Mouse (Mus musculus): ENCODE results near the gene Cuedc1. TPM values are rescaled to one million over a fixed set of nuclear protein-coding genes. Genes with fewer than 3 reads are reported as not detected.

The Cuedc1 gene
- polyA plus RNA-seq, 1 experiment from 2014 or later: 27.1 TPM

GRCm38 (mm10) chr11:88113543-88114271 is 15.8 kb downstream of the Cuedc1 start:
- Histone ChIP-seq H3K4me3 (no peak overlapping the region), H3K27ac (peak overlapping the region; percentile 57), H3K4me1 (replicated peaks) (peaks cover 96% of the 10 kb centered on the region), H3K27me3 (ENCODE audit: insufficient read depth, poor library complexity, severe bottlenecking) (no peaks in the 10 kb centered on the region), H3K36me3 (no peaks in the 10 kb centered on the region), H3K9me3 (no peaks in the 10 kb centered on the region)
- peak; percentile 36 for DNase-seq (ENCODE audit: low spot score)
- 57% methylated on average over 6 of the region's 6 CpGs for WGBS

GRCm38 (mm10) chr11:88114871-88115301 is 17.0 kb downstream of the Cuedc1 start:
- H3K4me1 ChIP-seq (replicated peaks): peaks cover 96% of the 10 kb centered on the region
- H3K36me3 ChIP-seq: no peaks in the 10 kb centered on the region
- 53% methylated on average over 8 of the region's 8 CpGs for WGBS
- H3K27ac ChIP-seq: peak overlapping the region; percentile 57
- H3K27me3 ChIP-seq (ENCODE audit: insufficient read depth, poor library complexity, severe bottlenecking): no peaks in the 10 kb centered on the region
- DNase-seq (ENCODE audit: low spot score): peak; percentile 38
- no peaks in the 10 kb centered on the region for H3K9me3 ChIP-seq
- no peak overlapping the region for H3K4me3 ChIP-seq

GRCm38 (mm10) chr11:88116568-88116967 is 18.7 kb downstream of the Cuedc1 start:
- peak overlapping the region; percentile 96; the same call in 1 of the 2 replicates for H3K27ac ChIP-seq
- no peak for DNase-seq (ENCODE audit: low spot score)
- 92% methylated on average over 6 of the region's 6 CpGs for WGBS

GRCm38 (mm10) chr11:88117356-88118090 is 19.7 kb downstream of the Cuedc1 start:
- peaks cover 7% of the 10 kb centered on the region for H3K36me3 ChIP-seq
- no peak for DNase-seq (ENCODE audit: low spot score)
- no peaks in the 10 kb centered on the region for H3K27me3 ChIP-seq (ENCODE audit: insufficient read depth, poor library complexity, severe bottlenecking)
- H3K4me1 ChIP-seq (replicated peaks): peaks cover 97% of the 10 kb centered on the region
- H3K9me3 ChIP-seq: no peaks in the 10 kb centered on the region
- peak overlapping the region; percentile 96 for H3K27ac ChIP-seq
- no peak overlapping the region for H3K4me3 ChIP-seq
- WGBS: 69% methylated on average over 10 of the region's 10 CpGs

More at GRCm38 (mm10) chr11:88116568-88116967, 18.7 kb downstream of the Cuedc1 start:
- Histone ChIP-seq H3K9me3 (no peaks in the 10 kb centered on the region), H3K27me3 (ENCODE audit: insufficient read depth, poor library complexity, severe bottlenecking) (no peaks in the 10 kb centered on the region), H3K4me3 (no peak overlapping the region), H3K4me1 (replicated peaks) (peaks cover 97% of the 10 kb centered on the region), H3K36me3 (peaks cover 6% of the 10 kb centered on the region)

- H3K36me3 ChIP-seq: peaks cover 7% of the 10 kb centered on the region
- DNase-seq (ENCODE audit: low spot score): no peak
- H3K9me3 ChIP-seq: no peaks in the 10 kb centered on the region
- H3K4me1 ChIP-seq (replicated peaks): peaks cover 97% of the 10 kb centered on the region
- no peaks in the 10 kb centered on the region for H3K27me3 ChIP-seq (ENCODE audit: insufficient read depth, poor library complexity, severe bottlenecking)
- peak overlapping the region; percentile 96 for H3K27ac ChIP-seq
- WGBS: 46% methylated on average over 6 of the region's 6 CpGs
- H3K4me3 ChIP-seq: no peak overlapping the region
These were observed 20.2 kb downstream of the Cuedc1 start for GRCm38 (mm10) chr11:88118091-88118440.

GRCm38 (mm10) chr11:88118817-88119642 is 21.2 kb downstream of the Cuedc1 start:
- no peaks in the 10 kb centered on the region for H3K27me3 ChIP-seq (ENCODE audit: insufficient read depth, poor library complexity, severe bottlenecking)
- H3K36me3 ChIP-seq: peaks cover 7% of the 10 kb centered on the region
- H3K9me3 ChIP-seq: no peaks in the 10 kb centered on the region
- H3K27ac ChIP-seq: peak overlapping the region; percentile 96
- WGBS: 3% methylated on average over 8 of the region's 8 CpGs
- DNase-seq (ENCODE audit: low spot score): peak; percentile 85
- peak overlapping the region; percentile 30 for H3K4me3 ChIP-seq
- H3K4me1 ChIP-seq (replicated peaks): peaks cover 96% of the 10 kb centered on the region

- H3K27me3 ChIP-seq (ENCODE audit: insufficient read depth, poor library complexity, severe bottlenecking): no peaks in the 10 kb centered on the region
- H3K9me3 ChIP-seq: no peaks in the 10 kb centered on the region
- no peak overlapping the region for H3K4me3 ChIP-seq
- H3K36me3 ChIP-seq: peaks cover 7% of the 10 kb centered on the region
- DNase-seq (ENCODE audit: low spot score): no peak
- H3K27ac ChIP-seq: peak overlapping the region; percentile 75
- 47% methylated on average over 5 of the region's 5 CpGs for WGBS
- peaks cover 90% of the 10 kb centered on the region for H3K4me1 ChIP-seq (replicated peaks)
These were observed 24.7 kb downstream of the Cuedc1 start for GRCm38 (mm10) chr11:88122545-88122944.

- no peak for DNase-seq (ENCODE audit: low spot score)
- 72% methylated on average over 5 of the region's 5 CpGs for WGBS
- Histone ChIP-seq H3K4me3 (no peak overlapping the region; the same call in 1 of the 2 replicates), H3K27me3 (ENCODE audit: insufficient read depth, poor library complexity, severe bottlenecking) (no peaks in the 10 kb centered on the region), H3K36me3 (peaks cover 7% of the 10 kb centered on the region), H3K27ac (peak overlapping the region; percentile 75), H3K4me1 (replicated peaks) (peaks cover 88% of the 10 kb centered on the region), H3K9me3 (no peaks in the 10 kb centered on the region)
These were observed 25.2 kb downstream of the Cuedc1 start for GRCm38 (mm10) chr11:88123021-88123420.

GRCm38 (mm10) chr11:88123731-88124130 is 25.9 kb downstream of the Cuedc1 start:
- Histone ChIP-seq H3K9me3 (no peaks in the 10 kb centered on the region), H3K27me3 (ENCODE audit: insufficient read depth, poor library complexity, severe bottlenecking) (no peaks in the 10 kb centered on the region), H3K4me1 (replicated peaks) (peaks cover 87% of the 10 kb centered on the region), H3K36me3 (peaks cover 7% of the 10 kb centered on the region), H3K4me3 (no peak overlapping the region), H3K27ac (peak overlapping the region; percentile 75)
- 31% methylated on average over 6 of the region's 6 CpGs for WGBS
- no peak for DNase-seq (ENCODE audit: low spot score)

- peaks cover 80% of the 10 kb centered on the region for H3K4me1 ChIP-seq (replicated peaks)
- no peaks in the 10 kb centered on the region for H3K9me3 ChIP-seq
- peak overlapping the region; percentile 77 for H3K27ac ChIP-seq
- no peak overlapping the region for H3K4me3 ChIP-seq
- no peak for DNase-seq (ENCODE audit: low spot score)
- WGBS: 62% methylated on average over 7 of the region's 7 CpGs
- H3K27me3 ChIP-seq (ENCODE audit: insufficient read depth, poor library complexity, severe bottlenecking): no peaks in the 10 kb centered on the region
- H3K36me3 ChIP-seq: peaks cover 7% of the 10 kb centered on the region
These were observed 27.6 kb downstream of the Cuedc1 start for GRCm38 (mm10) chr11:88125483-88125882.

GRCm38 (mm10) chr11:88126306-88126793 is 28.5 kb downstream of the Cuedc1 start:
- peaks cover 75% of the 10 kb centered on the region for H3K4me1 ChIP-seq (replicated peaks)
- peak; percentile 38 for DNase-seq (ENCODE audit: low spot score)
- peaks cover 3% of the 10 kb centered on the region for H3K36me3 ChIP-seq
- H3K27ac ChIP-seq: peak overlapping the region; percentile 77
- no peaks in the 10 kb centered on the region for H3K27me3 ChIP-seq (ENCODE audit: insufficient read depth, poor library complexity, severe bottlenecking)
- H3K9me3 ChIP-seq: no peaks in the 10 kb centered on the region
- no peak overlapping the region for H3K4me3 ChIP-seq
- WGBS: 18% methylated on average over 5 of the region's 5 CpGs

- no peaks in the 10 kb centered on the region for H3K27me3 ChIP-seq (ENCODE audit: insufficient read depth, poor library complexity, severe bottlenecking)
- DNase-seq (ENCODE audit: low spot score): no peak
- H3K36me3 ChIP-seq: peaks cover 2% of the 10 kb centered on the region; the same call in 1 of the 2 replicates
- no peak overlapping the region for H3K4me3 ChIP-seq
- H3K9me3 ChIP-seq: no peaks in the 10 kb centered on the region
- peak overlapping the region; percentile 18; the same call in 1 of the 2 replicates for H3K27ac ChIP-seq
- peaks cover 64% of the 10 kb centered on the region for H3K4me1 ChIP-seq (replicated peaks)
- WGBS: 89% methylated on average over 9 of the region's 9 CpGs
These were observed 30.6 kb downstream of the Cuedc1 start for GRCm38 (mm10) chr11:88128461-88128860.

All from hindbrain, embryonic 10.5 days (tissue).